Mouse (Mus musculus) mesoderm, embryonic 11.5 days (tissue): ENCODE measurements at regions not wholly inside any gene's neighbourhood (a gene's known extent, or its start where the extent isn't known, plus 50 kb on each side); places are given as distances from the start of the nearest gene placed in this dataset.
A peak's percentile ranks its signal among the peaks of the same experiment; 100 is the strongest.

Source experiments
- DNase-seq: peaks from one replicate; pipeline ENCODE4 v3.0.0-alpha.2; 2012; ENCODE audit warnings: low read depth, low spot score

- DNase-seq = no peak
Measured at GRCm38 (mm10) chr1:26909926-26910665, 222.8 kb upstream of the 4931408C20Rik start.

- DNase-seq = no peak
Measured at GRCm38 (mm10) chr1:26902306-26902705, 215.0 kb upstream of the 4931408C20Rik start.

- DNase-seq = no peak
Measured at GRCm38 (mm10) chr1:26857433-26857832, 170.2 kb upstream of the 4931408C20Rik start.

GRCm38 (mm10) chr1:26853802-26854201 lies 166.5 kb upstream of the 4931408C20Rik start:
- no peak for DNase-seq

GRCm38 (mm10) chr1:26809259-26809658 lies 122.0 kb upstream of the 4931408C20Rik start:
- DNase-seq = no peak

GRCm38 (mm10) chr1:26765076-26765475 lies 77.8 kb upstream of the 4931408C20Rik start:
- peak; percentile 2 for DNase-seq
